Mouse (Mus musculus): Measurements from ENCODE around the gene Nbea.

The Nbea gene

DNA sequence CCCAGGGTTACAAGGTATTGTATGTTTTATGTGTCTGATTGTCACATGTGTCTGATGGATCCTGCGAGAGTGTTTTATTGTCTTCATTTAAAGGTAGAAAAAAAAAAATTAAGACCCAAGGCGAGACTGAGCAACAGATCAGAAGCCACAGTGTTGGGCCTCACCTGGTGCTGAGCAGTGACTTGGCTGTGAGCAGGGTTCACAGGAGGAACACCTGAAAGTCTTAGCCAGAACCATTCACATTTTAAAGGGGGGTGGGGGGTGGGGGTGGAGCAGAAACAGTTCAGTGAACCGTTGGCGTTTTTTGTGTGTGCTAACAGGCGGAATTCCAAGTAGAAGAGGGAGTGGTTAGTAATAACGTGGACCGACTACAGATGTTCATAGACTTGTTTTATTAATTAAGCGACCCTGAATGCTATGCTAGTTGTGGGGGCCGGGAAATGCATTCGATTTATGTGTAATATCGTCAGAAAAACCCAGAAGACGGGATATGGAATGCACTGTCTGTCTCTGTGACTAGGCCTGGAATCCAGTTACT lies 596.0 kb downstream of the Nbea start:
- no peak for DNase-seq

All from thymus, postnatal 25 days (tissue).